In the genomic region with DNA sequence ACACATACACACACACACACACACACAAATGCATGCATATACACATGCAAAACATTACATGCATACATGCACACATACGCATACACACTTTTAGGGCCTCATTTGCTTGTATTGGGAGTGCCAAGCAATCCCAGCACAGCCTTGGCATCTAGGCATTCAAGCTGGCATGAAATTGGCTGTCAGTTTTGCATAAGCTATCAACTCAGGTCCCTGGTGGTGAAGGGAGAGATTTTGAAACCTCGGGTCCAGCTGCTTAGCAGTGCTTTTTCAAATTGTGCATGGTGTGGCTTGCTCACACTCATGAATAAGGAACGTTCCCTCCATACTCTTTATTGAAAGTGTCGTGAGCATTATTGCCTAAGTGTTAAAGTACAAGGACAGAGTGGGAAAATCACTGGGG, we compare ENCODE assay signal across 19 mouse cellular contexts.
DNase-seq lines count a peak whose midpoint lies in the region; ATAC-seq and TF ChIP-seq lines count a peak whose summit lies in the region.
"Had no signal": no experiment of that assay in that cellular context is flagged by ENCODE, and none has a peak within 500 bp of the region (broad histone marks: within the 10 kb centered on the region; RNA-seq: fewer than 3 reads in every experiment).

No protein-coding gene starts in this region.

- no peaks in the 10 kb centered on the region for H3K4me1 ChIP-seq in hindbrain, postnatal 0 days (ENCODE audit: insufficient read depth, low read length)
- H3K4me1 ChIP-seq in hindbrain, embryonic 13.5 days (replicated peaks) = 0 out of 2 replicates have a peak, but pooled peaks cover 3% of the 10 kb centered on the region
- no peaks in the 10 kb centered on the region for H3K4me1 ChIP-seq in neural tube, embryonic 15.5 days
- H3K4me1 ChIP-seq: embryonic facial prominence, embryonic 13.5 days; hindbrain, embryonic 12.5 days; kidney, embryonic 15.5 days; limb, embryonic 10.5 days; midbrain, embryonic 13.5 days had no signal

- TF ChIP-seq CTCF in hindbrain, postnatal 0 days (IDR thresholded peaks at IDR 0.05; ENCODE audit: low read depth) = peak; percentile 25; the same call in 1 of the 2 replicates

- no peak overlapping the region for H3K4me2 ChIP-seq in hindbrain, postnatal 0 days (ENCODE audit: low read depth, low read length)
- H3K4me2 ChIP-seq in hindbrain, embryonic 13.5 days = no peak overlapping the region
- no peak overlapping the region for H3K4me2 ChIP-seq in neural tube, embryonic 15.5 days
- H3K4me2 ChIP-seq: embryonic facial prominence, embryonic 13.5 days; heart, embryonic 11.5 days; hindbrain, embryonic 12.5 days; kidney, embryonic 15.5 days; midbrain, embryonic 13.5 days had no signal

- no peaks in the 10 kb centered on the region for H3K9me3 ChIP-seq in hindbrain, postnatal 0 days (ENCODE audit: low read length)
- H3K9me3 ChIP-seq in hindbrain, embryonic 13.5 days = no peaks in the 10 kb centered on the region
- H3K9me3 ChIP-seq in neural tube, embryonic 15.5 days (replicated peaks) = no peaks in the 10 kb centered on the region
- H3K9me3 ChIP-seq: embryonic facial prominence, embryonic 13.5 days; hindbrain, embryonic 12.5 days; kidney, embryonic 15.5 days; limb, embryonic 10.5 days; midbrain, embryonic 13.5 days had no signal

- H3K36me3 ChIP-seq in hindbrain, postnatal 0 days (ENCODE audit: insufficient read depth, low read length) = no peaks in the 10 kb centered on the region
- no peaks in the 10 kb centered on the region for H3K36me3 ChIP-seq in hindbrain, embryonic 13.5 days
- no peaks in the 10 kb centered on the region for H3K36me3 ChIP-seq in neural tube, embryonic 15.5 days
- H3K36me3 ChIP-seq: embryonic facial prominence, embryonic 13.5 days; hindbrain, embryonic 12.5 days; kidney, embryonic 15.5 days; limb, embryonic 10.5 days; midbrain, embryonic 13.5 days had no signal

- no peak overlapping the region for H3K4me3 ChIP-seq in hindbrain, postnatal 0 days (ENCODE audit: low read length)
- no peak overlapping the region for H3K4me3 ChIP-seq in hindbrain, embryonic 13.5 days
- H3K4me3 ChIP-seq in neural tube, embryonic 15.5 days (replicated peaks) = no peak overlapping the region
- H3K4me3 ChIP-seq: embryonic facial prominence, embryonic 13.5 days; hindbrain, embryonic 12.5 days; kidney, embryonic 15.5 days; limb, embryonic 10.5 days; midbrain, embryonic 13.5 days had no signal

- WGBS in hindbrain, postnatal 0 days = 53% methylated on average over 4 of the region's 4 CpGs
- WGBS in hindbrain, embryonic 13.5 days = 71% methylated on average over 4 of the region's 4 CpGs
- 54% methylated on average over 4 of the region's 4 CpGs for WGBS in neural tube, embryonic 15.5 days

- peak; percentile 42 to 46 for DNase-seq in cerebellum, adult 18-20 months
- no peak for DNase-seq in cerebellum, postnatal 4 days (ENCODE audit: low spot score in 2 of 2)
- DNase-seq in hindbrain, postnatal 0 days (ENCODE audit: low spot score) = peak; percentile 45
- no peak for DNase-seq in neural tube, embryonic 10.5 days (ENCODE audit: extremely low spot score, low spot score)
- no peak for DNase-seq in right cerebral cortex, adult 18-20 months
- DNase-seq: B cell, adult 2 months; heart, postnatal 10 days; kidney, postnatal 4 days; liver, postnatal 0 days; lung, postnatal 10 days had no signal

- H3K9ac ChIP-seq in hindbrain, postnatal 0 days (replicated peaks; ENCODE audit: low read length) = no peak overlapping the region
- no peak overlapping the region for H3K9ac ChIP-seq in hindbrain, embryonic 13.5 days
- no peak overlapping the region for H3K9ac ChIP-seq in neural tube, embryonic 15.5 days (replicated peaks)
- H3K9ac ChIP-seq: embryonic facial prominence, embryonic 13.5 days; hindbrain, embryonic 12.5 days; kidney, embryonic 15.5 days; liver, postnatal 0 days; midbrain, embryonic 13.5 days had no signal

- H3K27ac ChIP-seq in hindbrain, postnatal 0 days = no peak overlapping the region
- no peak overlapping the region for H3K27ac ChIP-seq in hindbrain, embryonic 13.5 days
- H3K27ac ChIP-seq in neural tube, embryonic 15.5 days (replicated peaks) = 0 out of 2 replicates have a peak overlapping the region, but pooled peaks have one; percentile 18
- H3K27ac ChIP-seq: embryonic facial prominence, embryonic 13.5 days; hindbrain, embryonic 12.5 days; kidney, embryonic 15.5 days; limb, embryonic 10.5 days; midbrain, embryonic 13.5 days had no signal

- no peaks in the 10 kb centered on the region for H3K27me3 ChIP-seq in hindbrain, postnatal 0 days (ENCODE audit: insufficient read depth, low read length)
- H3K27me3 ChIP-seq in hindbrain, embryonic 13.5 days = no peaks in the 10 kb centered on the region
- H3K27me3 ChIP-seq in neural tube, embryonic 15.5 days (replicated peaks) = no peaks in the 10 kb centered on the region
- H3K27me3 ChIP-seq: embryonic facial prominence, embryonic 13.5 days; hindbrain, embryonic 12.5 days; kidney, embryonic 15.5 days; midbrain, embryonic 13.5 days had no signal

- no peak for ATAC-seq in hindbrain, postnatal 0 days
- no peak for ATAC-seq in hindbrain, embryonic 13.5 days (ENCODE audit: low FRiP score)
- ATAC-seq in neural tube, embryonic 15.5 days (ENCODE audit: low FRiP score) = no peak
- ATAC-seq: intestine, embryonic 16.5 days; liver, postnatal 0 days; midbrain, embryonic 13.5 days had no signal

Comparison
In these comparisons a context has a peak if more than half of its experiments do, and no peak if none do; other contexts are left out.
1. DNase-seq: peak in cerebellum, adult 18-20 months (2 of 2) and hindbrain, postnatal 0 days (single experiment); none in cerebellum, postnatal 4 days (0 of 2), neural tube, embryonic 10.5 days (single experiment) and right cerebral cortex, adult 18-20 months (single experiment).